Comparison of ENCODE assay signal across 8 mouse cellular contexts in genomic region chr3:121171243-121171871, GRCm38 (mm10). TPM values are rescaled to one million over a fixed set of nuclear protein-coding genes. Genes with fewer than 3 reads are reported as not detected.
A peak's percentile ranks its signal among the peaks of the same experiment; 100 is the strongest.
DNase-seq lines count a peak whose midpoint lies in the region; ATAC-seq and TF ChIP-seq lines count a peak whose summit lies in the region.

Rwdd3 (minus strand) TSS chr3:121171695.

- peak; percentile 92 for DNase-seq in T-cell, adult 2 months (ENCODE audit: low spot score)
- peak; percentile 90 to 91 for DNase-seq in cerebellum, postnatal 36 days
- DNase-seq in gastrocnemius, adult 18-20 months (ENCODE audit: low spot score), result peak; percentile 87
- DNase-seq in hindbrain, postnatal 0 days (ENCODE audit: low spot score), result peak; percentile 94
- peak; percentile 90 for DNase-seq in left cerebral cortex, adult 2 months (ENCODE audit: extremely low spot score in 1 of 2, low spot score in 2 of 2)
- peak; percentile 88 to 91 for DNase-seq in right cerebral cortex, adult 2 months (ENCODE audit: low spot score in 2 of 2)
- peak; percentile 90 for DNase-seq in urinary bladder, postnatal 14 days (ENCODE audit: low spot score)

- H3K4me1 ChIP-seq in hindbrain, postnatal 0 days (ENCODE audit: insufficient read depth, low read length), result no peaks in the 10 kb centered on the region; the same call in 1 of the 2 replicates

- H3K27me3 ChIP-seq in hindbrain, postnatal 0 days (ENCODE audit: insufficient read depth, low read length), result no peaks in the 10 kb centered on the region

- no peaks in the 10 kb centered on the region for H3K9me3 ChIP-seq in hindbrain, postnatal 0 days (ENCODE audit: low read length)

- under 1% methylated on average over 40 of the region's 40 CpGs for WGBS in hindbrain, postnatal 0 days

- peak within 1 kb of the TSS; percentile 48 for H3K9ac ChIP-seq in hindbrain, postnatal 0 days (replicated peaks; ENCODE audit: low read length)

- peak within 1 kb of the TSS; percentile 37 for H3K27ac ChIP-seq in hindbrain, postnatal 0 days
- peak within 1 kb of the TSS; percentile 80; the same call in 1 of the 2 replicates for H3K27ac ChIP-seq in left cerebral cortex, adult 2 months

- TF ChIP-seq CTCF in hindbrain, postnatal 0 days (IDR thresholded peaks at IDR 0.05; ENCODE audit: low read depth), result peak; percentile 83
- peak; percentile 88 for TF ChIP-seq CTCF in left cerebral cortex, adult 2 months (IDR thresholded peaks at IDR 0.05)

- intact Hi-C loops in left cerebral cortex, adult 2 months (cut with DNase I), result loop anchor here (1.0 to 10.0 kb wide), 5 partner anchors 91 to 593 kb away; partner anchors contain the start of genes Alg14 and Cnn3

- no peaks in the 10 kb centered on the region for H3K36me3 ChIP-seq in hindbrain, postnatal 0 days (ENCODE audit: insufficient read depth, low read length)

- H3K4me2 ChIP-seq in hindbrain, postnatal 0 days (ENCODE audit: low read depth, low read length), result peak within 1 kb of the TSS; percentile 60

- peak within 1 kb of the TSS; percentile 48 for H3K4me3 ChIP-seq in hindbrain, postnatal 0 days (ENCODE audit: low read length)
- H3K4me3 ChIP-seq in left cerebral cortex, adult 2 months, result peak within 1 kb of the TSS; percentile 66

- ATAC-seq in hindbrain, postnatal 0 days, result peak; percentile 96
- ATAC-seq in megakaryocyte, adult 5-6 weeks (ENCODE audit: poor library complexity, severe bottlenecking), result peak; percentile 98

RNA-seq across cellular contexts. Expression of gene Rwdd3, which starts in this region (rescaled TPM):
- total RNA-seq in gastrocnemius, adult 18-20 months (2021), result 1 to 10 TPM; 2.2 to 3.3 TPM
- total RNA-seq in hindbrain, postnatal 0 days (2014; rRNA removed), result 4.6 and 5.8 TPM in 2 replicates
- 15.3 and 18.0 TPM in 2 replicates for polyA plus RNA-seq in hindbrain, postnatal 0 days (2015; fragmentation: Nextera tagmentation; extraction: Ambion mirVana)
- total RNA-seq in left cerebral cortex, adult 2 months (2021), result 10 to 100 TPM; 12.8 to 13.5 TPM
- 0.20 and 1.6 TPM in 2 replicates for total RNA-seq in megakaryocyte, adult 5-6 weeks (2015)
- total RNA-seq in megakaryocyte, adult 5-6 weeks (2017), result 0.77 TPM in 1 of 2 replicates, not detected in the other

Comparison
In these comparisons a context has a peak if more than half of its experiments do, and no peak if none do; other contexts are left out.
1. Peak in every context shown above with its lines: DNase-seq, ATAC-seq, H3K4me3 ChIP-seq and H3K27ac ChIP-seq.